Mouse (Mus musculus): Measurements from ENCODE around the gene Pkig.

Gene Pkig

DNA sequence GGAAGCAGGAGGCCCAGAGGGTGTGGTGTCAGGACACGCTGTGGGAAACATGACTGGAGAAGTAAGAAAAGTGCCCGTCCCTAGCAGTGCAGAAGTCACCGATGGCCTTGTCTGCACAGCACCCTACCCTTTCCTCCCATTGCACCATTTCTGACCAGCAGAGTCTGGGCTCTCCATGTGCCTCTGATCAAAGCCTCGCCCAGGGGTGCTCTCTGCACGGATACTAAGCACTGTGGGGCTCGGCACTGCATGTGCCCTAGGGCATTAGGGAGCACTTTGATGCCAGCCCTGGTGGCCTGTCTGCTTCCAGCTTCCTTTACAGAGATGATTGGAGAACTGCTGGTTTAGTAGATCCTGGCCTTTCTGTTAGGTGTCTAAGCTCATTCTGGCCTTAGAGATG is 54.7 kb downstream of the Pkig start:
- DNase-seq = no peak

DNA sequence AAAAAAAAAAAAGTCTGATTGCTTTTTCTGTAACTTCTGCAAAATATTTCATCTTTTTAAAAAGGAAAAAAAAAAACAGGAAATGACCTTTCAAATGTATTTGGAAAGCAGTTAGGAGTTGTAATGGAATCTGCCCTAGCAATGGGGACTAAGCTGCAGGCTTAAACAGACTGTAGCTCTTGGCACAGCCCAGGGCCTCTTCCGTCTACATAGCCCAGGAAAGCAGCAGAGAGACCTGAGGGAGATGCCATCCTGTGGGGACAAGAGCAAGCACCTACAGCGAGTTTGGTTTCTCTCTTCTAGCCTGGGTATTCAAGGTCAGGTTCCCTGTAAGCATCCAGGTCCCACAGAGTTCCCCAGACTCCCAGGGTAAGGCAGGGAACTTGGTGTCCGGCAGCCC is 55.2 kb downstream of the Pkig start:
- no peak for DNase-seq

DNA sequence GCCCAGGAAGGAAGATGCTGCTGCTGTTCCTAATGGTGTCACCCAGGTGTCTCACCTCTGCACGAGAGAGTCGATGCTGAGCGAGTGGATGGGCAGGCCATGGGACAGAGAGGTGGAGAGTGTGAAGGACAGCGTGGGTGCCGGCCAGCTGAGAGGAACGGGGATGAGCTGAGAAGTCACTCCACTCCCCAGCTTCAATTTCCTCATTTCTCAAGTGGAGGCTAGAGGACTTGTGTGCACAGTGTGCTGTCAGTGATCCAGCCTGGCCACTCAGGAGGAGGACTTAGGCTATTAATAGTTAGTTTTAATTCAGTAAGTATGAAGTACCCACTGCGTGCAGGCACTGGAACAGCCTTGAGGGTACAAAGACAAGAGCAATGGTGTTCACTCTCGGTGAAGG is 58.3 kb downstream of the Pkig start:
- DNase-seq = no peak

DNA sequence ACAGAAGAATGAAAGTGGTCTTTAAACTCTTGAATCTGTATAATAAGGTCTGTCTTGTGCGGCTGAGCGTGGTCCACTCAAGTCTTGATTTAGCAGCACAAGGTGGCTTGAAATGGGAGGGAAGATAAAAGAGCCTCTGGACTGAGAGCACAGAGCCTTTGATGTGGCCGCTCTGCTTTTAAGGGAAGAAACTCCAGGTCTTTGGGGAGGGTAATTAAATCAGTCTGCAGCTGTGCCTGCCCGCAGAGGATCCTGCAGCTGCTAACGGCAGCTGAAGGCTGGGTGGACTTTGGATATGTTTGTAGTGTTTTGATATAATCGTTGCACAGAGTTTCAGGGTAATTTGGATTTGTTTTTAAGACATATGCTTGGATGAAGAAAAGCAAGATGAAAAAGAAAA is 58.7 kb downstream of the Pkig start:
- no peak for DNase-seq

DNA sequence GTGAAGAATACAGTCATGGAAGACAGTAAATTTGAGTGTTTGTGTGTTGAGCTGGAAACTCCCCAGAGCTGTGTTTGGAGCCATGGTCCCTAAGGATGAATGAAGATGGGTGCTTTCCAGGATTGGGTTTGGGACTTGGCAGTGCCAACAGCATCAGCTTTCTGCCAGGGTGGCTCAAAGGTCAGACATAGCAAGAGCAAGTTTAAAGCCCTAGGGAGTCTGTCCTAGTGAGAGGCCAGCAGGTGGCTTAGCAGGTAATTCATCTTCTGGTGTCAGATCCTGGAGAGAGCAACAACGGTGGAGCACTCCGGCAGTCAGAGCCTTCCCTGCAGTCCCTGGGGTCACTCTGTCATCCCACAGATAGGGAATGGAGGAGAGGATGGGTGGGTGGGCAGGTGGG is 60.3 kb downstream of the Pkig start:
- no peak for DNase-seq

DNA sequence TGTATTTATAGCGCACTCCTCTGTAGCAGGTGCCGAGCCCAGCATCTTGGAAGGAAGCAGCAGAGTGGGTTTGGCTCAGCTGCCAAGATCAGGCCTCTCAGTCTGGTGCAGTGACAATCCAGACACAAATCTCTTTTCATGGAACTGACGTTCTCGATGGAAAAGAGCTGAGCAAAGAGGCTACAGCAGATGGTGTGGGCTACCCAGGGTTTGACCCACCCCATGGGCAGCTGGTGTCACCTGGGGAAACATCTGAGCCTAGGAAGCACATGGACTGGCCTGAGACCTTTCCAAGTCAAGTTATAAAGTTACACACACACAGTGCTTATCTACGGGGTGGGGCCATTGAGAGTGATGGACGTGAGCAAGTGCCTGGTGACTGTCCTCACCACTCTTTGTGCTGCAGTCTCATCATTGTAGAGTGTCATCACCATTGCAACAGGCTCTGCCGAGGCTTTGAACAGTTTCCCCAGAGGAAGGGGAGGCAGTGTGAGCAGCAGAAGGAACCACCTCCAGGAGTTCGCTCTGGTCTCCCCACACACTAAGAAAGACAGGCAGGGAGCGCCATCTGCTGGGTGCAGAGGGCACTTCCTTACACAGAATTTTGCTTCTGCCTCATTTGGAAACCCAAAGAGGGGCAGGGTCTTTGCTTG is 60.9 kb downstream of the Pkig start:
- peak; percentile 86 for DNase-seq

DNA sequence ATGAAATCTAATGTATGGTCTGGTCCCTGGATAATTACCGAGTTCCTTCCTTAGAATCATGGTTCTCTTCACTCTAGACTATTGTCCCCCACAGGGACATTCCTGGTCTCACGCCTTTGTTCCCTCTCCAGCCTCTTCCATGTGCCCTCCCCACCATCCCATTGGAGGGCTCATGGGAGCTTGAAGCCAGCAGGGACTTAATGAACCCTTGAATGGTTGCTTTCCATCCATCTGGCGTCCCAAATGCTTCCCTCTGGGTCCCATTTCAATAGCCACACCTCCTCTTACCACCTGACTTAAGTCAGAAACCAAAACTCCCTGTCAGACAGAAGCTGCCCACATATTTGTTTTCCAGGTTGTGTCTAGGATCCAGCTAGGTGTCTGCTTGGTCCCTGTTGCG is 61.4 kb downstream of the Pkig start:
- DNase-seq = no peak

DNA sequence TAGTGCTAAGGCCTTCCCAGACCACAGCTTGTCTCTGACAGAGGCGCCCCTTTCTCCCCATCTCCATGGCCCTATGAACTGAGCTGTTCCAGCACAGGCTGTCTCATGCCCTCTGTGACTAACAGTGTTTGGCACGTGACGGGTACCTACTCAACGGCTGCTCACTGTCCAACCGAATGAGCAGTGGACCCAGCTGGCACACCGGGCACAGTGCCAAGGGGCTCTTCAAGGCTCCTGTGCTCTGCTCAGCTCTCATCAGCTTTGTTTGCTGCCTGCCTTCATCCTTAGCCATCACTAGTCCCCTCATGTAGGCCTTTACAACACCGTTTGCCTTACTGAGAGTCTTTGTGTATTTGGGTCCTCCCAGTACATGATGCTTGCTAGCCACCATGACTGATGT is 64.4 kb downstream of the Pkig start:
- peak; percentile 69 for DNase-seq

DNA sequence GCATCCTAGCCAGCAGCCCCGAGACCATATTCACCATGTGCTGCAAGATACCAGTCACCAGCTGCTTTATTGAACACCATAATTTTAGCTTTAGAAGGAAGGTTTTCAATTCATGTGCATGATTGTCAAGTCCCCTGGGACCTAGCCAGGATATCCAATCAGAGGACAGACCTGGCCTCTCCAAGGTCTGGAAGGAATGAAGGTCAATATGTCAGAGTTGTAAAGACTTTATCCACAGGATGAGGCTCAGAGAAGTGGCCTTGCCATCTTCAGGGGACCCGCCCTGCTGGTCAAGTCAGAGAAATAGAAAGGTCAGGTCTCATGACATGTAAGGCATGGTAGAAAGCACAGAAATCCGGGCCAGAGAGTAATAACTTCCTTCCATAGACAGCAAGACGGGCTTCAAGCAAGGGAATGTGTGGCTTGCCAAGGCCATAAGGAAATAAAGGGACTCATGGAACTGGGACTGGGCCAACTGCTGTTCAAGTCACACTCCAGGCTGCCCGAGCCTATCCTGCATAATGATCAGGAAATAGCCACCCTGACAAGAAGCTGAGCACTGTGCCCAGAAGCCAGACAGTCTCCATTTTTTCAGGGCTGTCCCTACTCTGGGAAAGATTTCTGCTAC is 68.7 kb downstream of the Pkig start:
- no peak for DNase-seq

DNA sequence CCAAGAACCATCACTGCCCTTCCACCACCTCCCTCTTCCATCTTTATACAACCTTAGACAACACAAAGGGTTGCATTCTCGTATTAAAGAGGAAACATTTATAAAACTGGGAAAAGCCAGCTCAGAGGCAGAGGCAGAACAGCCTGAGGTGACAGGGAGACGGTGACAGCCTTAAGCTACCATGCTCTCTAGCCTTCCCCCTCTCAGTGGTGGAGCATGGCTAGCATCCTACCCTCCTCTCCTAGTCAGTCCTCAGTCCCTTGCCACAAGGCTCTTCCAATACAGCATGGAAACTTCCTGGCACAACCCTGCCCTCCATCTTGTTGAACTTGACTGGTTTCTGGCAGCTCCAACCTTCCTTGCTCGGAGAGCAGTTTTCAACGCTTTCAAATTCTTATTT is 70.1 kb downstream of the Pkig start:
- no peak for DNase-seq

DNA sequence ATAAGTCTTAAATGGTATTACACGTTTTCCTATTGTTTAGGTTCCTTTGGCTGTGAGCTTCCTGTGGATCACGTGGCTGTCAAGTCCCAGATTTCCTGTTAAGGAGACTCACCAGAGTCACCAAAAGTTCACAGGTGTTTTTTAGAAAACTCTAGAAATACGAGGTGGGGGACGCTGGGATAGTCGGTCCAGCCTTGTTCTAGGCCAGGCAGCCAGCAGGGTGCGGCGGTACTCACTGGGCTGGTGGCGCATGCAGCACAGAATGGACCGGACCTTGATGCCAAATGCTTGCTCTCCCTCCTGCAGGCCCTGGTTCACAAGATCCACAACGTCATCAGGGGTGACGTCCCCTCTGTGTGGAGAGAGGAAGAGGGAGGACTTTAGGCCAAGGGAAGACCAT is 73.8 kb downstream of the Pkig start:
- no peak for DNase-seq

DNA sequence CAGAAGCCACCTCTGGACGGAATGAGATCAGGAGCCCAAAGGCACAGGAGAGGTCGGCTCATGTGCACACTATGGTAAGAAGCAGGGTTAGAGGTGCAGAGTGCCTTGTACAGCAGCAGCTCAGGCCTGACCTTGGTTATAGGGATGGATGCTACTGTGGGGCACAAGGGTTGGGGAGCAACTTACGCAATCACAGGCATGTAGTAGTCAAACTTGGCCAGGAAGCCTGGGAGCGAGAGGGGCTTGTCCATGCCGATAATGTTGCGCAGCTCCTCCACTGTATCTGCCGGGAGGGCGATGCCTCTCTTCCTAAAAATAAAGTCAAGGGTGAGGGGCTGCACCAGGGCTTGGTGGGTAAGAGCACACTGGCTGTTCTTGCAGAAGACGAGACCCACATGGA is 77.0 kb downstream of the Pkig start:
- no peak for DNase-seq

DNA sequence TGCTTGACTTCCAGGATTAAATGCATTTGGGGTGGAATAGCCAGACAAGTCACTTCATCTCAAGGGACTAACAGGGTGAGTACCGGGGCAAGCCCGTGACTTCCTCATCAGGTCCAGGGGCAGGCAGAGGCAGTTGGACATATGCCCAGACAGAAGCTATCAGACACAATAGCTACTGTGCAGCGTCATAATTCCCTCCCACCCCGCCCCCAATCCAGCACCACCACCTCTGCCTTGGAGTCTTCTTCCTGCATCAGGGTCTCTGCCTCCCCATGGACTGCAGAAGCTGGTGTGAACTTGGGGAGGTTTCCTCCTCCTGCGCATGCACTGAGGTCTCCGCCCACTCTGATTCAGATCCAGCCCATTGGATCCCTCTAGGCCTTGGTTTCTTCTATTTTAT is 77.8 kb downstream of the Pkig start:
- DNase-seq = no peak

DNA sequence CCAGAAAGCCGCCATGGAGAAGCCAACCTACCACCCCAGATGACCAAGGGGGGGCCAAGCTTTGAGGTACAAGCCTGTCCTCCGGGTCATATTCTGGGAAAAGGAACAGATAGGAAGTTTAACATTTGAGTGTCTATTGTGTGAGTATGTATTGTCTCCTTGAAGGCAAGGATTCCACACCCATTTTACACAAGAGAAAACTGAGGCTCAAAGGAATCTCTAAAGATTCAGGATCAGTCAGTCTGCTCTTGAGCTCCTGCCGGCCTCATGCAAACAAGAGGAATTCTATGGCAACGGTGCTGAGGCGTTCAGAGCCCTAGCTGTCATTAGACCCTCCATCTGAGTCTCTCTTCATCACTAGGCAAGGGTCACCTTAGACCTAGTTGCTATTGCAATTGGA is 84.5 kb downstream of the Pkig start:
- no peak for DNase-seq

DNA sequence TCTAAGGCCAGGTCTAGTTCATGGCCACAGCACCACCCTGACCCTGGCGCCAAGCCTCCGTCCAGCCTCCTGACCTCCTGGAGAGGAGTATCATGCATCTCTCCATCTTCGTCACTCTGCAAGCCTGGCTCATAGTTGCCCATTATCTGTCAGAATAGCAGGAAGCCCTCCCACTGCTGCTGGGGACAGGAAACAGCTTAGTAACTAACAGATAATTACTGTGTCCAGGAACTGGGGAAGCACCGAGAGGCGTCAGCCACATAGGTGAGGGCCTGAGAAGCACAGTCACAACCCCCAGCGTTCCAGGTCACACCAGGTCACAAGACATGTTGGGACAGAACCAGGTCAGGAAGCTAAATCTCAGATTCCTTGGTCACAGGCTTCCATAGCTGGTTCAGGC is 85.2 kb downstream of the Pkig start:
- no peak for DNase-seq

DNA sequence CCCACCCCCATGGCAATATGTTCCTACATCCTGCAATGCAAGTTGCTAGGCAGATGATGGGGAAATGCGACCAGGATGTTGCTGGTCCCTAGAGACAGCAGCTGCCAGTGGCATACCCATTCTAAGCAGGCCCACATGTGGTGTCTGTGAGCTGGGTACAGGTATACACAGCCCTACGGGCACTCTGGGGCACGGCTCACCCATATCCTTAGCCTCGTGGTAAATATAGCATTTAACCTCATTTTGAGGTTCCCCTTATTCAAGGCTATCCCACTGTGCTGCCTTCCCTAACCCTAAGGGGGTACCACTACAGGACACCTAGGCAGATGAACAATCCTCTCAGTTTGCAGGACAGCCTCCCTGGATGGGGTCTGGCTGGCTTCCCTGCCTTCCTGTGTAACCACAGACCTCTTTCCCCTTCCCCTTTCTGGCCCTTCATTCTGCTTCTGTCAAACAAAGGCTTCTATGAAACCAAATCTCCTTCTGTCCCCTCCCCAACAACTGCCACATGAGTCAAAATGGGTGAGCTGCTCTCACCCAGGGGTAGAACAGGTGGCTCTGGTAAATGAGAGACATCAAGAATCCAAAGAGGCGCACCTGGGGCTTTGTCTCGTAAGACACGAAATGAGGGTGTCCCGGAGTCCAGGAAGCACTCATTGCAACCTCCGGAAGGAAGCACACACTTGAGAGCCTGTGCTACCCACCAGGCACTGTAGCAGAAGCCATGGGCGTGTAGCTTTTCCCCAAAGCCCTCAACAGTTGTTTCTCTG is 86.8 kb downstream of the Pkig start:
- no peak for DNase-seq

DNA sequence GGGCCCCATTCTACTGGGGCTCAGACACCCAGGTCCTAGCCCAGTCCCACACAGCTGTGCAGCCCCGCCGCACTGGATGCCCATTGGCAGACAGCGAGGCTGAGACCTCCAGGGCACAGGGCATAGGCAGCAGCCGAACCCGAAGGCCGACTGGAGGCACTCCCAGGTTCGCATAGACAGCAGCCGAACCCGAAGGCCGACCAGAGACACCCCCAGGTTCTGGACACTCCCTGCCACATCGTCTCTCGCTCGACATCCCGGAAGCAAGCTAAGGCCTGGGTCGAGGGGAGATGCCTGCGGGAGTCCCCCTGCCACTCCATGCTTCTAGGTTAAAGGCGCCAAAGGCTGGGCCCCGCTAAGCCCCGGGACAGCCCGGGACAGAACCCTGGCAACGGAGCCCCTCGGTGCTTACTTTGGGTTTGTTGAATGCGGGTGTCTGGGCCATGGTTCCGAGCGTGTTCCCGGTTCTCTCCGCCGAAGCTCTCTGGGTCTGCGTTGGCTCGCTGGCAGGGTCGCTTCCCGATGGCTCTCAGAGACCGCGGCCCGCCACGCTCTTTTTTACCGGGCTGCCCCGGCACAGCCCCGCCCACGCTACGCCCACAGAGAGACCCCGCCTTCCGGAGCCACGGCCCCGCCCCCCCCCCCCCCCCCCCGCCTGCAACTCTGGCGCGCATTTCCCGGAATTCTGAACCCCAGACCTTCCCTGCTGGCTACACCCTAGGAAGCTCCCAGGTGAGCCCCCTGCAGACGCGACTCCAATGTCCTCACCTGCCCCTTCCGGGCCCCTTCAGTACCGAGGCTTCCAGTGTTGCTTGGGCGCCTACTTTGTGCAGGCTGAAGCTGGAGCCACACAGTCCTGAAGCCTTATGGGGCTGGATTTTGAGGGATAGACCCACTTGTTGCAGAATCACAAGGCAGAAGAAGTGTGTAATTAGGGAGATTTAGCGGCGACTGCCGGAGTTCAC is 91.7 kb downstream of the Pkig start, which contains the start of gene Ada:
Gene Ada (minus strand): TSS at position 593 of the 965 bp plus-strand sequence.
- peak; percentile 10 for DNase-seq

DNA sequence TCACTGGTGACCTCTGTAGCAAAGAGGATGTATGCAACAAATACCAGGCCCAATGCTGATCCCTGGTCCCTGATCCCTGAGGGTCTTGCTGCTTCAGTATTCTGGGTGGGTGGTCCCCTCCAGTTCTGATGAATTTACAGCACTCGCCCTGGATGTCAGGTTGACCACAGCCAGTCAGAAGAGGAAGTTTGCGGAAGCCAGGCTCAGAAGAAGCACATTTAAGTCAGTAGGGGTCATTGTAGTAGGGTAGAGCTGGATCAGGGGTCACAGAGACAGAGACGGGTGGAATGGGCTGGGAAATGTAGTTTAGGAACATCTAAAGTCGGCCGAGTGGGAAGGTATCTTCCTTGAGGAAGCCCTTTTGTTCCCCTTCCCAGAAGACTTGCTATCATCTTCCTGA is 96.0 kb downstream of the Pkig start:
- DNase-seq = no peak

DNA sequence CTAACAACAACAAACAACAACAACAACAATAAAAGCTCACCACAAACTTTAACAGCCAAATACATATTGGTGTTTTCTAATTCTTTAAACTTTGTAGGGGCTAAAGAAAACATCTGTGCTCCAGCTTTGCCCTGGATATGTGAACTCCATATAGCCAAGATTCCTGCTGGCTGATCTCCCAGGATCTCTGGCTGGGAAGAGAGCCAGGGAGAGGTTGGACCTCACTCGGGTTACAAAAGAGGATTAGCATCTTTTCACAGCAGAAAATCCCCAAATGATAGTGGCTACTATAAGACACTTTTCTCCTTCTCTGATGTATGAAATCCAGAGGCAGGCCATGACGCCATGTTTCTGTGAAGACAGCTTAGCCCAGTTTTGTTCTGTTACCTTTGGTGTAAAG is 98.5 kb downstream of the Pkig start:
- DNase-seq = no peak

DNA sequence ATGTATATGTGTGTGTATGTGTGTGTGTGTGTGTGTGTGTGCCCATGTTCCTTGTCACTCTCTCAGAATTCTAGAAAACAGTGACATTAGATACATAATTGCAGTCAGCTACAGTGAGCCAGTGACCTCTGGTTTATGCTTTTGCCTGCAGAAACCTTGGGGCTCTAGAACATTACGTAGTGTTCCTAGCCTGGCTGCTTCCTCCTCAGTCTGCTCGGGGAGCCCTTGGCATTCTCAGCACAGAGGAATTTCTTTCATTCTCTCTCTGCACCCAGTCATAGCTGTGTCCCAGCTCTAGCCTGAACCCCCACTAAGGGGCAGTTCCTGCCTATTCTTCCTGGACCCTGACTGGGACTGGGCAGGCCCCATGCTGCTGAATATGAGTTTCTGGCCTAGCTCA is 100.0 kb downstream of the Pkig start:
- DNase-seq = no peak

DNA sequence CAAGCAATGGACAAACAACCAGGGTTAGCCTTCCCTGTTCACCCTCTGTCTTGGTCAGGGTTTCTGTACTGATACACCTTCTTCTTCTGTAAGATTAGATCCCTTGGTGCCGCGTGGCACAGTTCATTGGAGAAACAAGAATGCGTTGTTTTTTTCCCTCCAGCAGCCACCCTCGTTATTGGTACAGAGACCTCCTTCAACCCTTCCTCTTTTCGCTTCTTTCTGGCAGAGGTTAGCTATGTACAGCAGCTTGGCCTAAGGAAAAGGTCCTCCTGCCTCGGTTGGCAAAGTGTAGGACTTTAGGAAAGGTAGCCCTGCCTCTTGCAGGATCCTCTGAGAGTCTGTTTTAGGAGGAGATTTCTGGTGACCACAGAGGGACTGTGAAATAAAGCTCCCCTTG is 102.4 kb downstream of the Pkig start:
- no peak for DNase-seq

DNA sequence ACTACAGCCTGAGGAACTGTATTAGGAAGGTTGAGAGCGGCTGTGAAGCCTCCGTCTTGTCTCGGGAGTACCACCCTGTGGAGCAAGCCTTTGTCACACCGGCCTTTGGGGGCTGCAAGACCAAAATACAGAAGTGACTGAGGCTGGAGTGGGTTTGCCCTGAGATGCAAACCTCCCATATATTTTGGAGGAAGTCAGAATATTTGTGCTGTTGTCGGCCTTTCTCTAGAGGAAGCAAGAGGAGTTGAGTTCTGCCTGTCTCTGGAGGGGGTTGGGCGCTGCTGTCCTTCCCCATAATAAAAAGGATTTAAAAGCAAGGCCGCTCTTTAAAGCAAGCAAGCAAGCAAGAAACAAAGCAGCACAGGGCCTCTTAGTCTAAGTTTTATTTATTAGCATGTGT is 103.2 kb downstream of the Pkig start:
- DNase-seq = no peak

DNA sequence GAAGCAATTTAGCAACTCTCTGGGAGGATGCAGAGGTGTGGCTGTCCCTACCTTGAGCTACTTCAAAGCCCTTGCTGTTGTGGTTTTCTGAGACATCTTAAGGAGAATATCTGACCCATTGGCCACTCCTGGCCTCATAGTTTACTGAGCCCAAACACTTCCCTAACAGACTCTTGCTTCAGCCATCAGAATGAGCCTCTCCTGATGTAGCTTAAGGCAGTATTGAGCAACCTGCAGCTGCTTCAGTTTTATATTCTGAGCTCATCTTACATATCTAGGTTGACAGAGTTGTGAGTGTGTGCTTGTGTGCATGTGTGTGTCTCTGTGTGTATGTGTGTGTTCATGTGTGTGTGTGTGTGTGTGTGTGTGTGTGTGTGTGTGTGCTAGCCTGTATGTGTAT is 108.1 kb downstream of the Pkig start:
- no peak for DNase-seq
